7 mouse cellular contexts compared by ENCODE assay signal in the genomic region with DNA sequence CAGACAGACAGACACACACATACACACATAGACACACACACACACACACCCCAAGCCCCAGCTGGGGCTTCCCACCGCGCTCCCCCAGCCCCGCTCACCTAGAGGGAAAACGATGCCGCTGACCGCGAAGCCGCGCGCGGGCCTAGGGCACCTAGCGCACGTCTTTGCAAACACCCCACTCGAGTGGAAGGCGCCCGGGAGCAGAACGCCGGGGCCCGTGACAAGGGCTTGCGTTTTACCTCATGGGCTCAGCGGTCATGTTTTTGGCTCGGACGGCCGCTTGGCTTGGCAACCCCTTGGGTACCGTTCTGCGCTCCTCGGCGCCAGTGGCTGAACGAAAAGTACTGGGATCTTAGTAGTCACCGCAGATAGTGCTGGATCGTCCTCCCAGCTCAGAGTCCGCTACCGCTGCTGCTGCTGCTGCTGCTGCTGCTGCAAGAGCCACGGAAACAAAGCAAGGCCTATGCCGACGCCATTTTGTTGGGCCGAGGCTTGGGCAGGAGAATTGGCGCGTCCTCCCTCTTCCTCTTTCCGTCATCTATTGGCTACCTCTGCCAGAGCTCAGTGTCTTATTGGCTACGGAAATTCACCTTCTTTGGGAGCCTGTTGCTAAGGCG. TPM values are rescaled to one million over a fixed set of nuclear protein-coding genes. Genes with fewer than 3 reads are reported as not detected.
DNase-seq lines count a peak whose midpoint lies in the region; ATAC-seq lines count a peak whose summit lies in the region.

A gene (minus strand): TSS at position 543 of the 617 bp plus-strand sequence.

- H3K4me3 ChIP-seq in embryonic facial prominence, embryonic 10.5 days = peak within 1 kb of the TSS; percentile 72
- peak within 1 kb of the TSS; percentile 71 for H3K4me3 ChIP-seq in limb, embryonic 10.5 days
- H3K4me3 ChIP-seq in midbrain, embryonic 13.5 days (replicated peaks) = peak within 1 kb of the TSS; percentile 69

- H3K9ac ChIP-seq in midbrain, embryonic 13.5 days (replicated peaks) = peak within 1 kb of the TSS; percentile 89

- WGBS in embryonic facial prominence, embryonic 10.5 days = 24% methylated on average over 42 of the region's 42 CpGs
- 13% methylated on average over 41 of the region's 42 CpGs for WGBS in limb, embryonic 10.5 days
- 27% methylated on average over 42 of the region's 42 CpGs for WGBS in midbrain, embryonic 13.5 days

- peak; percentile 94 for ATAC-seq in midbrain, embryonic 13.5 days

- peak within 1 kb of the TSS; percentile 56 for H3K4me2 ChIP-seq in midbrain, embryonic 13.5 days (replicated peaks)

- 0 out of 2 replicates have a peak, but pooled peaks cover 2% of the 10 kb centered on the region for H3K9me3 ChIP-seq in embryonic facial prominence, embryonic 10.5 days
- H3K9me3 ChIP-seq in limb, embryonic 10.5 days (replicated peaks) = no peaks in the 10 kb centered on the region
- H3K9me3 ChIP-seq in midbrain, embryonic 13.5 days = no peaks in the 10 kb centered on the region

- no peaks in the 10 kb centered on the region; the same call in none of the 2 replicates for H3K27me3 ChIP-seq in embryonic facial prominence, embryonic 10.5 days (replicated peaks; ENCODE audit: low read depth, poor library complexity, severe bottlenecking)
- H3K27me3 ChIP-seq in limb, embryonic 10.5 days (ENCODE audit: low read depth, poor library complexity, severe bottlenecking) = peaks cover 19% of the 10 kb centered on the region; the same call in 1 of the 2 replicates
- no peaks in the 10 kb centered on the region for H3K27me3 ChIP-seq in midbrain, embryonic 13.5 days

- H3K36me3 ChIP-seq in embryonic facial prominence, embryonic 10.5 days (replicated peaks) = peaks cover 26% of the 10 kb centered on the region
- peaks cover 18% of the 10 kb centered on the region for H3K36me3 ChIP-seq in limb, embryonic 10.5 days
- H3K36me3 ChIP-seq in midbrain, embryonic 13.5 days = no peaks in the 10 kb centered on the region

- peak within 1 kb of the TSS; percentile 97 for H3K27ac ChIP-seq in embryonic facial prominence, embryonic 10.5 days (replicated peaks)
- peak within 1 kb of the TSS; percentile 97 for H3K27ac ChIP-seq in limb, embryonic 10.5 days
- peak within 1 kb of the TSS; percentile 94 for H3K27ac ChIP-seq in midbrain, embryonic 13.5 days

- peak; percentile 83 for DNase-seq in adrenal gland, postnatal 14 days
- peak; percentile 81 for DNase-seq in embryonic facial prominence, embryonic 10.5 days (ENCODE audit: low spot score)
- no peak for DNase-seq in gonadal fat pad, adult 2 months (ENCODE audit: low read depth)
- peak; percentile 79 for DNase-seq in kidney, adult 11 months
- peak; percentile 73 for DNase-seq in limb, embryonic 10.5 days (ENCODE audit: low spot score)
- peak; percentile 51 for DNase-seq in spleen, adult 12 weeks (ENCODE audit: low spot score)

- H3K4me1 ChIP-seq in embryonic facial prominence, embryonic 10.5 days = 0 out of 2 replicates have a peak, but pooled peaks cover 4% of the 10 kb centered on the region
- no peaks in the 10 kb centered on the region for H3K4me1 ChIP-seq in limb, embryonic 10.5 days
- peaks cover 16% of the 10 kb centered on the region for H3K4me1 ChIP-seq in midbrain, embryonic 13.5 days (replicated peaks)

RNA-seq across cellular contexts. Expression of the gene that starts here (rescaled TPM):
- total RNA-seq in adrenal gland, postnatal 14 days (2021) = 115 and 125 TPM in 2 replicates
- polyA plus RNA-seq in embryonic facial prominence, embryonic 10.5 days (2016; fragmentation: Nextera tagmentation; extraction: Ambion mirVana) = 181 and 194 TPM in 2 replicates
- polyA plus RNA-seq in gonadal fat pad, adult 2 months (2012; rRNA removed) = 28.5 and 36.7 TPM in 2 replicates
- 150 and 193 TPM in 2 replicates for polyA plus RNA-seq in limb, embryonic 10.5 days (2016; fragmentation: Nextera tagmentation; extraction: Ambion mirVana)
- 257 and 279 TPM in 2 replicates for polyA plus RNA-seq in midbrain, embryonic 13.5 days (2015; fragmentation: Nextera tagmentation; extraction: Ambion mirVana)
